Mouse (Mus musculus): Measurements from ENCODE around the gene Snph.

DNA sequence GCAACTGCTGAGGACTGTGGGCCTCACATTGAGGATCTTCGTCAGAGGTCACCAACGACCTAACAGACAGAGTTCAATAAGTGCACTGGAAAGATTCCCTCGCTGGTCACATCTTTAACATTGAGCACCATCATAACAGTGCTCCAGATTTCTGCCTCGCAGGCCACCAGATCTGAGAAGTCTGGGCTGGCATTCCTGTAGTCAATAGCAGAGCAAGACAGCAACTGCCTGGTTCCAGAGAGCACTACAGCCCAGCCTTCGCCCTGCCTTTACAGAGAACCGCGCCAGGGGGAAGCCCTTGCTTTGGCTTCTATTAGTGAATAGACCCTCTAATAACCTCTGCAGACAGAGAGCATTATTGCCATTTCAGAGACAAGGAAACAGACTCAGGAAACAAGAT lies 6.1 kb downstream of the Snph start:
- TF ChIP-seq POLR2A (IDR thresholded peaks at IDR 0.05; ENCODE audit: insufficient read depth, low read length) (no peak), CTCF (IDR thresholded peaks at IDR 0.05; ENCODE audit: low read depth, low read length) (no peak), EP300 (IDR thresholded peaks at IDR 0.05; ENCODE audit: insufficient read depth, low read depth, low read length) (no peak)
